Mouse (Mus musculus) liver, embryonic 14.5 days (tissue): ENCODE data around the gene Oas1d. TPM values are rescaled to one million over a fixed set of nuclear protein-coding genes. Genes with fewer than 3 reads are reported as not detected.
"Not testable (repeated sequence)": the region's sequence is repeated elsewhere in the genome, so short reads cannot be mapped to it uniquely, and the experiment has no call there.

Source experiments
- ATAC-seq: fragments of 200-750 bp; cut with Nextera tagmentation; 2 replicates; pipeline ENCODE4 v1.8.0; 2017; ENCODE audit warnings: moderate number of reproducible peaks, mild to moderate bottlenecking, moderate library complexity; ENCODE audit not compliant: insufficient read depth
- DNase-seq, 3 experiments: peaks; one replicate each; pipeline ENCODE4 v3.0.0-alpha.2; 2012 to 2013; ENCODE audit warnings: low read depth in 3 of 3, low spot score in 3 of 3
- H3K27ac ChIP-seq: fragments of 300-500 bp; sonication (generic); 2 replicates; pipeline ENCODE4 v1.5.1; 2014; ENCODE audit warnings: moderate library complexity, mild to moderate bottlenecking, control low read depth, inconsistent platforms
- H3K27me3 ChIP-seq: fragments of 300-500 bp; sonication (generic); 2 replicates; pipeline ENCODE4 v1.6.1; 2014; ENCODE audit warnings: mild to moderate bottlenecking, low read length, moderate library complexity; ENCODE audit not compliant: control insufficient read depth, insufficient read depth
- H3K36me3 ChIP-seq: fragments of 300-500 bp; sonication (generic); replicated peaks from 2 replicates; pipeline ENCODE4 v1.6.1; 2014; ENCODE audit warnings: low read depth; ENCODE audit not compliant: control insufficient read depth, insufficient read depth
- H3K4me1 ChIP-seq, 2 experiments: fragments of 200-500 bp in 1 of 2; fragments of 300-500 bp in 1 of 2; sonication (generic) in 1 of 2; replicated peaks; 2 replicates each; pipeline ENCODE4 v1.6.1; 2012 to 2014; ENCODE audit warnings: antibody characterized with exemption in 1 of 2, inconsistent platforms in 1 of 2, low read length in 1 of 2; ENCODE audit not compliant: control insufficient read depth in 2 of 2, insufficient read depth in 2 of 2
- H3K4me2 ChIP-seq: fragments of 300-500 bp; sonication (generic); 2 replicates; pipeline ENCODE4 v1.6.1; 2014; ENCODE audit warnings: low read depth, mild to moderate bottlenecking, control low read depth, moderate library complexity
- H3K4me3 ChIP-seq, 2 experiments: fragments of 200-500 bp in 1 of 2; fragments of 300-500 bp in 1 of 2; sonication (generic) in 1 of 2; 2 replicates each; pipeline ENCODE4 v1.5.1; 2012 to 2014; ENCODE audit warnings: low read depth in 2 of 2, low read length in 2 of 2, mild to moderate bottlenecking in 2 of 2, control low read depth in 1 of 2, inconsistent platforms in 1 of 2, moderate library complexity in 1 of 2; ENCODE audit not compliant: insufficient read depth in 1 of 2
- H3K9ac ChIP-seq: fragments of 300-500 bp; sonication (generic); replicated peaks from 2 replicates; pipeline ENCODE4 v1.6.1; 2014; ENCODE audit warnings: mild to moderate bottlenecking, control low read depth, moderate library complexity
- H3K9me3 ChIP-seq: fragments of 300-500 bp; sonication (generic); 2 replicates; pipeline ENCODE4 v1.6.1; 2016; ENCODE audit warnings: low read length, mixed read lengths; ENCODE audit not compliant: control insufficient read depth
- CTCF ChIP-seq: IDR thresholded peaks from 2 replicates; pipeline ENCODE4 v1.5.1; 2016; ENCODE audit warnings: antibody characterized with exemption, low read depth, control low read depth
- EP300 ChIP-seq: IDR thresholded peaks from 2 replicates; pipeline ENCODE4 v1.6.1; 2016; ENCODE audit warnings: antibody characterized with exemption, low read depth
- WGBS: fragments of 180-500 bp; shearing (Covaris S2); extraction: QIAGEN DNeasy Blood & Tissue Kit; methylation state at CpG from one replicate; pipeline ENCODE4 v1.1.7; 2014; ENCODE audit not compliant: insufficient replicate concordance; 5-methylcytosine and 5-hydroxymethylcytosine counted together
- polyA plus RNA-seq, 2 experiments: library from polyadenylated mRNA; depleted of rRNA in 1 of 2; stranded (reverse) in 1 of 2; unstranded in 1 of 2; fragments of >200 nt; fragmentation: Nextera tagmentation in 1 of 2; extraction: Ambion mirVana in 1 of 2; gene quantifications; 2 replicates each; pipeline versions ENCODE4 v1.2.1 to v1.2.3; 2012 to 2014

Gene Oas1d
- polyA plus RNA-seq, 2 experiments = not detected

- WGBS = 41% methylated on average over 2 of the region's 2 CpGs
- DNase-seq = no peak
Observed at GRCm38 (mm10) chr5:120871469-120871868, 42.9 kb upstream of the Oas1d start.

GRCm38 (mm10) chr5:120876839-120877238, 37.5 kb upstream of the Oas1d start:
- DNase-seq, H3K4me3 ChIP-seq, H3K27ac ChIP-seq, H3K9me3 ChIP-seq, H3K9ac ChIP-seq, H3K4me2 ChIP-seq, H3K36me3 ChIP-seq, H3K4me1 ChIP-seq, H3K27me3 ChIP-seq, ATAC-seq: not testable (repeated sequence)
- WGBS = 32% methylated on average over 2 of the region's 3 CpGs

More at GRCm38 (mm10) chr5:120871469-120871868, 42.9 kb upstream of the Oas1d start:
- no peak overlapping the region for H3K9ac ChIP-seq
- no peak overlapping the region for H3K27ac ChIP-seq
- no peaks in the 10 kb centered on the region for H3K4me1 ChIP-seq
- H3K4me3 ChIP-seq = no peak overlapping the region
- no peaks in the 10 kb centered on the region for H3K27me3 ChIP-seq
- no peak overlapping the region for H3K4me2 ChIP-seq
- no peak for TF ChIP-seq EP300
- no peak for TF ChIP-seq CTCF
- no peaks in the 10 kb centered on the region for H3K9me3 ChIP-seq
- ATAC-seq = no peak
- H3K36me3 ChIP-seq = no peaks in the 10 kb centered on the region

- not testable (repeated sequence) for H3K27ac ChIP-seq, H3K4me2 ChIP-seq, H3K27me3 ChIP-seq, H3K9me3 ChIP-seq, H3K9ac ChIP-seq, H3K36me3 ChIP-seq, H3K4me3 ChIP-seq, H3K4me1 ChIP-seq, ATAC-seq, DNase-seq
- 43% methylated on average over 2 of the region's 2 CpGs for WGBS
Observed at GRCm38 (mm10) chr5:120877407-120877806, 36.9 kb upstream of the Oas1d start.

GRCm38 (mm10) chr5:120878803-120879202, 35.5 kb upstream of the Oas1d start:
- H3K4me3 ChIP-seq, H3K27ac ChIP-seq, H3K9ac ChIP-seq, H3K4me1 ChIP-seq, H3K36me3 ChIP-seq, H3K4me2 ChIP-seq, ATAC-seq, H3K9me3 ChIP-seq, H3K27me3 ChIP-seq, DNase-seq: not testable (repeated sequence)
- 27% methylated on average over 2 of the region's 2 CpGs for WGBS

GRCm38 (mm10) chr5:120881681-120882080, 32.7 kb upstream of the Oas1d start:
- H3K36me3 ChIP-seq, H3K4me3 ChIP-seq, ATAC-seq, H3K4me2 ChIP-seq, H3K27ac ChIP-seq, H3K27me3 ChIP-seq, H3K9me3 ChIP-seq, DNase-seq, H3K9ac ChIP-seq, H3K4me1 ChIP-seq: not testable (repeated sequence)
- WGBS = 66% methylated on average over 6 of the region's 6 CpGs

GRCm38 (mm10) chr5:120887413-120887812, 26.9 kb upstream of the Oas1d start, which contains the start of gene Oas1g:
Oas1g (minus strand) TSS chr5:120887613.
- not testable (repeated sequence) for H3K27me3 ChIP-seq, H3K9ac ChIP-seq, H3K4me3 ChIP-seq, ATAC-seq, H3K9me3 ChIP-seq, H3K27ac ChIP-seq, H3K36me3 ChIP-seq, H3K4me1 ChIP-seq, H3K4me2 ChIP-seq, DNase-seq
- 13% methylated on average over 5 of the region's 9 CpGs for WGBS
